ENCODE assay signal across 8 mouse cellular contexts in genomic region chr2:92529670-92530322, GRCm38 (mm10).
DNase-seq lines count a peak whose midpoint lies in the region; ATAC-seq and TF ChIP-seq lines count a peak whose summit lies in the region.

No protein-coding gene starts in this region.

- H3K4me3 ChIP-seq in testis, adult 2 months (ENCODE audit: control insufficient read depth, low read depth, low read length), result peak overlapping the region; percentile 48
- peak overlapping the region; percentile 39 for H3K4me3 ChIP-seq in liver, embryonic 13.5 days (replicated peaks)

- no peak for TF ChIP-seq CTCF in testis, adult 2 months (IDR thresholded peaks at IDR 0.05; ENCODE audit: control insufficient read depth, insufficient read depth, insufficient replicate concordance, low read depth, low read length)

- TF ChIP-seq POLR2A in testis, adult 2 months (IDR thresholded peaks at IDR 0.05; ENCODE audit: control insufficient read depth, low read depth, low read length), result peak; percentile 48; the same call in 1 of the 2 replicates

- DNase-seq in frontal cortex, postnatal 25 days (ENCODE audit: low spot score in 2 of 2), result no peak
- no peak for DNase-seq in testis, postnatal 14 days (ENCODE audit: low spot score)
- DNase-seq in liver, embryonic 13.5 days, result no peak
- DNase-seq in urinary bladder, postnatal 36 days (ENCODE audit: low spot score in 2 of 2), result no peak
- no peak for DNase-seq in urinary bladder, postnatal 14 days (ENCODE audit: low spot score)

- no peaks in the 10 kb centered on the region for H3K9me3 ChIP-seq in liver, embryonic 13.5 days (replicated peaks)

- H3K27me3 ChIP-seq in testis, adult 2 months (ENCODE audit: control insufficient read depth, insufficient read depth, low read length), result no peaks in the 10 kb centered on the region
- peaks cover 13% of the 10 kb centered on the region for H3K27me3 ChIP-seq in liver, embryonic 13.5 days

- no peak overlapping the region for H3K9ac ChIP-seq in liver, embryonic 13.5 days

- ATAC-seq in frontal cortex, adult (ENCODE audit: low TSS enrichment), result peak; percentile 64
- ATAC-seq in liver, embryonic 13.5 days (ENCODE audit: low read depth), result no peak
- no peak for ATAC-seq in inflammation-experienced regulatory T-cells, adult 6 months

- peak overlapping the region; percentile 61 for H3K4me2 ChIP-seq in liver, embryonic 13.5 days

- 40% methylated on average over 14 of the region's 14 CpGs for WGBS in liver, embryonic 13.5 days (ENCODE audit: insufficient replicate concordance)

- H3K36me3 ChIP-seq in testis, adult 2 months (ENCODE audit: control insufficient read depth, insufficient read depth, low read length), result no peaks in the 10 kb centered on the region
- H3K36me3 ChIP-seq in liver, embryonic 13.5 days, result no peaks in the 10 kb centered on the region

- no peak overlapping the region for H3K27ac ChIP-seq in testis, adult 2 months (ENCODE audit: control insufficient read depth, insufficient read depth, low read depth, low read length)
- H3K27ac ChIP-seq in liver, embryonic 13.5 days, result no peak overlapping the region

- H3K4me1 ChIP-seq in testis, adult 2 months (ENCODE audit: control insufficient read depth, insufficient read depth, low read length), result peaks cover 8% of the 10 kb centered on the region
- H3K4me1 ChIP-seq in liver, embryonic 13.5 days (replicated peaks), result peaks cover 4% of the 10 kb centered on the region; the same call in 1 of the 2 replicates
